ENCODE assay signal across 12 mouse cellular contexts in the genomic region with DNA sequence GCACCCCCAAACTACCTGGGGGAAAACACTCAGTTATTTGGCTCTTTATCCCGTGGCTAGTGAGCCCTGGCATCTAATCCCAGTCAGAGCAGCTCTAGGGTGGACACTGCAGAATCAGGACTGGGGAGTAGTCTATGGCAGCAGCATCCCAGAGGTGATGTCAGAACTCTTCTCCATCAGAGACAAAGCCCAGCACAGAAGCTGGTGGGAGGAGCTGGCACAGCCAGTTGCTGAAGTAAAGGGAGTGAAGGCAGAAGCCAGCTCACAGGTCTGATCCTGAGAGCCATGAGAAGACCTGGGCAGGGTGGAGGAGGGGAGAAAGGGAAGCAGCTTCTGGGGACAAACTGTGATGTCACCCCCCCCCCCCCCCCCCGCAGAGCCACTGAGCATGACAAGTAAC. TPM values are rescaled to one million over a fixed set of nuclear protein-coding genes. Genes with fewer than 3 reads are reported as not detected.
DNase-seq lines count a peak whose midpoint lies in the region; ATAC-seq and TF ChIP-seq lines count a peak whose summit lies in the region.
"Had no signal": no experiment of that assay in that cellular context is flagged by ENCODE, and none has a peak within 500 bp of the region (broad histone marks: within the 10 kb centered on the region; RNA-seq: fewer than 3 reads in every experiment).

No protein-coding gene starts in this region.

- peak overlapping the region; percentile 37; the same call in 1 of the 2 replicates for H3K9ac ChIP-seq in heart, embryonic 13.5 days
- H3K9ac ChIP-seq in forebrain, embryonic 12.5 days: no peak overlapping the region; the same call in 1 of the 2 replicates
- H3K9ac ChIP-seq in hindbrain, postnatal 0 days (replicated peaks; ENCODE audit: low read length): 0 out of 2 replicates have a peak overlapping the region, but pooled peaks have one; percentile 0
- no peak overlapping the region for H3K9ac ChIP-seq in neural tube, embryonic 12.5 days
- H3K9ac ChIP-seq: liver, embryonic 13.5 days had no signal

- WGBS in heart, embryonic 13.5 days: 30% methylated on average over 2 of the region's 2 CpGs
- 24% methylated on average over 2 of the region's 2 CpGs for WGBS in forebrain, embryonic 12.5 days
- 40% methylated on average over 2 of the region's 2 CpGs for WGBS in hindbrain, postnatal 0 days
- 30% methylated on average over 2 of the region's 2 CpGs for WGBS in neural tube, embryonic 12.5 days

- peaks cover 94% of the 10 kb centered on the region for H3K4me1 ChIP-seq in heart, embryonic 13.5 days
- H3K4me1 ChIP-seq in forebrain, embryonic 12.5 days: peaks cover 97% of the 10 kb centered on the region
- H3K4me1 ChIP-seq in hindbrain, postnatal 0 days (ENCODE audit: insufficient read depth, low read length): peaks cover 30% of the 10 kb centered on the region
- H3K4me1 ChIP-seq in neural tube, embryonic 12.5 days: peaks cover 92% of the 10 kb centered on the region

- no peaks in the 10 kb centered on the region for H3K27me3 ChIP-seq in heart, embryonic 13.5 days (replicated peaks)
- no peaks in the 10 kb centered on the region for H3K27me3 ChIP-seq in forebrain, embryonic 12.5 days
- H3K27me3 ChIP-seq in hindbrain, postnatal 0 days (ENCODE audit: insufficient read depth, low read length): no peaks in the 10 kb centered on the region; the same call in 1 of the 2 replicates
- H3K27me3 ChIP-seq in neural tube, embryonic 12.5 days (replicated peaks): no peaks in the 10 kb centered on the region
- H3K27me3 ChIP-seq: liver, embryonic 13.5 days had no signal

- H3K27ac ChIP-seq in heart, embryonic 13.5 days (replicated peaks): peak overlapping the region; percentile 61
- H3K27ac ChIP-seq in forebrain, embryonic 12.5 days: peak overlapping the region; percentile 90
- peak overlapping the region; percentile 12 for H3K27ac ChIP-seq in hindbrain, postnatal 0 days
- peak overlapping the region; percentile 54 for H3K27ac ChIP-seq in neural tube, embryonic 12.5 days
- H3K27ac ChIP-seq: liver, embryonic 13.5 days had no signal

- DNase-seq in heart, adult 9 months (ENCODE audit: low spot score in 2 of 2): no peak
- no peak for DNase-seq in hindbrain, postnatal 0 days (ENCODE audit: low spot score)
- no peak for DNase-seq in adrenal gland, postnatal 10 days
- no peak for DNase-seq in gastrocnemius, postnatal 4 days (ENCODE audit: low spot score in 2 of 2)
- no peak for DNase-seq in ovary, postnatal 36 days (ENCODE audit: low spot score)
- DNase-seq: cerebellum, adult 11 months; kidney, postnatal 25 days; liver, embryonic 13.5 days; lung, postnatal 4 days had no signal

- no peak for TF ChIP-seq CTCF in hindbrain, postnatal 0 days (IDR thresholded peaks at IDR 0.05; ENCODE audit: low read depth)

- H3K36me3 ChIP-seq in heart, embryonic 13.5 days: no peaks in the 10 kb centered on the region
- no peaks in the 10 kb centered on the region for H3K36me3 ChIP-seq in forebrain, embryonic 12.5 days (replicated peaks)
- H3K36me3 ChIP-seq in hindbrain, postnatal 0 days (ENCODE audit: insufficient read depth, low read length): no peaks in the 10 kb centered on the region
- no peaks in the 10 kb centered on the region; the same call in 1 of the 2 replicates for H3K36me3 ChIP-seq in neural tube, embryonic 12.5 days
- H3K36me3 ChIP-seq: liver, embryonic 13.5 days had no signal

- ATAC-seq in heart, embryonic 13.5 days (ENCODE audit: extremely low read depth, insufficient number of reproducible peaks, low FRiP score, low TSS enrichment): no peak
- peak; percentile 9; the same call in 1 of the 2 replicates for ATAC-seq in forebrain, embryonic 12.5 days (ENCODE audit: low FRiP score)
- ATAC-seq in hindbrain, postnatal 0 days: peak; percentile 19; the same call in 1 of the 2 replicates
- ATAC-seq in neural tube, embryonic 12.5 days (ENCODE audit: low FRiP score, low read depth): peak; percentile 3; the same call in 1 of the 2 replicates

- H3K4me2 ChIP-seq in heart, embryonic 13.5 days: no peak overlapping the region
- H3K4me2 ChIP-seq in forebrain, embryonic 12.5 days: no peak overlapping the region
- no peak overlapping the region for H3K4me2 ChIP-seq in hindbrain, postnatal 0 days (ENCODE audit: low read depth, low read length)
- H3K4me2 ChIP-seq in neural tube, embryonic 12.5 days (replicated peaks): no peak overlapping the region
- H3K4me2 ChIP-seq: liver, embryonic 13.5 days had no signal

- H3K9me3 ChIP-seq in heart, embryonic 13.5 days: no peaks in the 10 kb centered on the region
- no peaks in the 10 kb centered on the region for H3K9me3 ChIP-seq in forebrain, embryonic 12.5 days
- H3K9me3 ChIP-seq in hindbrain, postnatal 0 days (ENCODE audit: low read length): no peaks in the 10 kb centered on the region
- no peaks in the 10 kb centered on the region for H3K9me3 ChIP-seq in neural tube, embryonic 12.5 days
- H3K9me3 ChIP-seq: liver, embryonic 13.5 days had no signal

- H3K4me3 ChIP-seq in heart, embryonic 13.5 days: no peak overlapping the region
- no peak overlapping the region for H3K4me3 ChIP-seq in forebrain, embryonic 12.5 days (replicated peaks)
- no peak overlapping the region for H3K4me3 ChIP-seq in hindbrain, postnatal 0 days (ENCODE audit: low read length)
- no peak overlapping the region for H3K4me3 ChIP-seq in neural tube, embryonic 12.5 days
- H3K4me3 ChIP-seq: liver, embryonic 13.5 days had no signal

RNA-seq across cellular contexts. Expression of gene Tspan18, which starts 48.0 kb away (rescaled TPM):
- 41.7 and 43.2 TPM in 2 replicates for polyA plus RNA-seq in heart, embryonic 13.5 days (2015; fragmentation: Nextera tagmentation; extraction: Ambion mirVana)
- 31.2 and 32.5 TPM in 2 replicates for polyA plus RNA-seq in forebrain, embryonic 12.5 days (2016; fragmentation: Nextera tagmentation; extraction: Ambion mirVana)
- total RNA-seq in hindbrain, postnatal 0 days (2014; rRNA removed): 23.5 and 26.2 TPM in 2 replicates
- 11.1 and 12.3 TPM in 2 replicates for polyA plus RNA-seq in hindbrain, postnatal 0 days (2015; fragmentation: Nextera tagmentation; extraction: Ambion mirVana)
- polyA plus RNA-seq in neural tube, embryonic 12.5 days (2016; fragmentation: Nextera tagmentation; extraction: Ambion mirVana): 50.7 and 53.9 TPM in 2 replicates
- 100 to 1,000 TPM in 1 of 2 experiments, 10 to 100 TPM in 1; 84.9 to 114 TPM for total RNA-seq in adrenal gland, postnatal 10 days (2021)
- total RNA-seq in gastrocnemius, postnatal 4 days (2021): 10 to 100 TPM; 26.3 to 26.9 TPM

Comparison
In these comparisons a context has a peak if more than half of its experiments do, and no peak if none do; other contexts are left out.
1. H3K27ac ChIP-seq: peak in every context shown above with its lines; median percentile 90 in forebrain, embryonic 12.5 days; 61 in heart, embryonic 13.5 days; 54 in neural tube, embryonic 12.5 days; 12 in hindbrain, postnatal 0 days.
2. H3K9ac ChIP-seq: peak in heart, embryonic 13.5 days (single experiment) and hindbrain, postnatal 0 days (single experiment); none in forebrain, embryonic 12.5 days (single experiment) and neural tube, embryonic 12.5 days (single experiment).